ENCODE assay signal across 8 mouse cellular contexts in genomic region chr5:125509541-125509940, GRCm38 (mm10). TPM values are rescaled to one million over a fixed set of nuclear protein-coding genes. Genes with fewer than 3 reads are reported as not detected.
A peak's percentile ranks its signal among the peaks of the same experiment; 100 is the strongest.
DNase-seq lines count a peak whose midpoint lies in the region; ATAC-seq and TF ChIP-seq lines count a peak whose summit lies in the region.

No protein-coding gene starts in this region.

- H3K27me3 ChIP-seq in forebrain, embryonic 11.5 days (ENCODE audit: control insufficient read depth, insufficient read depth, low read length), result no peaks in the 10 kb centered on the region
- no peaks in the 10 kb centered on the region for H3K27me3 ChIP-seq in forebrain, embryonic 13.5 days
- H3K27me3 ChIP-seq in liver, embryonic 13.5 days, result no peaks in the 10 kb centered on the region
- no peaks in the 10 kb centered on the region for H3K27me3 ChIP-seq in spleen, adult 2 months (ENCODE audit: control insufficient read depth, insufficient read depth, low read length)

- no peak for TF ChIP-seq POLR2A in spleen, adult 2 months (IDR thresholded peaks at IDR 0.05; ENCODE audit: low read depth, low read length)

- DNase-seq in forebrain, embryonic 11.5 days (ENCODE audit: low spot score), result peak; percentile 83
- DNase-seq in urinary bladder, postnatal 25 days (ENCODE audit: low spot score), result peak; percentile 27
- no peak for DNase-seq in urinary bladder, adult 18-20 months (ENCODE audit: low spot score in 2 of 2)
- peak; percentile 68 for DNase-seq in embryo, embryonic 9.5 days (ENCODE audit: extremely low spot score)
- DNase-seq in liver, embryonic 13.5 days, result peak; percentile 53
- peak in 1 of 2 experiments; percentile 53 for DNase-seq in spleen, adult 2 months (ENCODE audit: low read depth in 1 of 2, low spot score in 2 of 2)
- no peak for DNase-seq in right cerebral cortex, postnatal 25 days

- peak; percentile 86; the same call in 1 of the 2 replicates for TF ChIP-seq CTCF in spleen, adult 2 months (IDR thresholded peaks at IDR 0.05; ENCODE audit: extremely low read depth, insufficient read depth, insufficient read length, insufficient replicate concordance)

- H3K9ac ChIP-seq in forebrain, embryonic 11.5 days (ENCODE audit: low read length), result no peak overlapping the region
- no peak overlapping the region for H3K9ac ChIP-seq in forebrain, embryonic 13.5 days
- H3K9ac ChIP-seq in liver, embryonic 13.5 days, result no peak overlapping the region

- H3K4me3 ChIP-seq in forebrain, embryonic 11.5 days (ENCODE audit: low read depth, low read length), result no peak overlapping the region
- H3K4me3 ChIP-seq in forebrain, embryonic 13.5 days, result no peak overlapping the region
- H3K4me3 ChIP-seq in liver, embryonic 13.5 days (replicated peaks), result no peak overlapping the region
- no peak overlapping the region for H3K4me3 ChIP-seq in spleen, adult 2 months (ENCODE audit: extremely low read depth, insufficient read depth, insufficient read length)

- no peaks in the 10 kb centered on the region; the same call in 1 of the 2 replicates for H3K36me3 ChIP-seq in forebrain, embryonic 11.5 days (ENCODE audit: control insufficient read depth, insufficient read depth, low read length)
- peaks cover 79% of the 10 kb centered on the region for H3K36me3 ChIP-seq in forebrain, embryonic 13.5 days (ENCODE audit: poor library complexity, severe bottlenecking)
- peaks cover 78% of the 10 kb centered on the region for H3K36me3 ChIP-seq in liver, embryonic 13.5 days
- peaks cover 33% of the 10 kb centered on the region for H3K36me3 ChIP-seq in spleen, adult 2 months (ENCODE audit: control insufficient read depth, insufficient read depth, low read length)

- no peaks in the 10 kb centered on the region for H3K9me3 ChIP-seq in forebrain, embryonic 11.5 days (ENCODE audit: control insufficient read depth, low read length)
- no peaks in the 10 kb centered on the region for H3K9me3 ChIP-seq in forebrain, embryonic 13.5 days (replicated peaks)
- no peaks in the 10 kb centered on the region for H3K9me3 ChIP-seq in liver, embryonic 13.5 days (replicated peaks)

- ATAC-seq in forebrain, embryonic 11.5 days (replicated peaks; ENCODE audit: low FRiP score), result no peak
- ATAC-seq in forebrain, embryonic 13.5 days, result no peak
- ATAC-seq in liver, embryonic 13.5 days (ENCODE audit: low read depth), result 0 out of 2 replicates have a peak, but pooled peaks have one; percentile 19

- WGBS in forebrain, embryonic 11.5 days, result 45% methylated on average over 5 of the region's 5 CpGs
- WGBS in forebrain, embryonic 13.5 days, result 52% methylated on average over 5 of the region's 5 CpGs
- 40% methylated on average over 5 of the region's 5 CpGs for WGBS in liver, embryonic 13.5 days (ENCODE audit: insufficient replicate concordance)
- 55% methylated on average over 5 of the region's 5 CpGs for WGBS in spleen, adult 2 months

- H3K27ac ChIP-seq in forebrain, embryonic 11.5 days (ENCODE audit: low read depth, low read length), result no peak overlapping the region
- H3K27ac ChIP-seq in forebrain, embryonic 13.5 days, result no peak overlapping the region
- no peak overlapping the region for H3K27ac ChIP-seq in liver, embryonic 13.5 days
- H3K27ac ChIP-seq in spleen, adult 2 months (ENCODE audit: insufficient read depth, low read length), result no peak overlapping the region

- no peaks in the 10 kb centered on the region for H3K4me1 ChIP-seq in forebrain, embryonic 11.5 days (replicated peaks; ENCODE audit: control insufficient read depth, insufficient read depth, low read length)
- no peaks in the 10 kb centered on the region for H3K4me1 ChIP-seq in forebrain, embryonic 13.5 days
- H3K4me1 ChIP-seq in liver, embryonic 13.5 days (replicated peaks), result no peaks in the 10 kb centered on the region
- no peaks in the 10 kb centered on the region for H3K4me1 ChIP-seq in spleen, adult 2 months (ENCODE audit: control insufficient read depth, insufficient read depth, insufficient read length)

- H3K4me2 ChIP-seq in forebrain, embryonic 11.5 days (ENCODE audit: low read depth, low read length, severe bottlenecking), result no peak overlapping the region
- no peak overlapping the region for H3K4me2 ChIP-seq in forebrain, embryonic 13.5 days
- H3K4me2 ChIP-seq in liver, embryonic 13.5 days, result no peak overlapping the region

RNA-seq across cellular contexts. Expression of gene Tmem132b, which starts 22.0 kb away (rescaled TPM):
- polyA plus RNA-seq in forebrain, embryonic 11.5 days (2014; fragmentation: Nextera tagmentation; extraction: Ambion mirVana), result 0.67 and 1.0 TPM in 2 replicates
- polyA plus RNA-seq in forebrain, embryonic 13.5 days (2015; fragmentation: Nextera tagmentation; extraction: Ambion mirVana), result 2.1 TPM in 2 replicates
- polyA plus RNA-seq in liver, embryonic 13.5 days (2015; fragmentation: Nextera tagmentation; extraction: Ambion mirVana), result 0.14 TPM in 1 of 2 replicates, not detected in the other
- 0.02 TPM in 1 of 2 replicates, not detected in the other for polyA plus RNA-seq in spleen, adult 2 months (2012; rRNA removed)

RNA-seq across cellular contexts. Expression of gene Aacs, which starts 33.9 kb away (rescaled TPM):
- polyA plus RNA-seq in forebrain, embryonic 11.5 days (2014; fragmentation: Nextera tagmentation; extraction: Ambion mirVana), result 55.4 and 56.6 TPM in 2 replicates
- 53.7 and 54.6 TPM in 2 replicates for polyA plus RNA-seq in forebrain, embryonic 13.5 days (2015; fragmentation: Nextera tagmentation; extraction: Ambion mirVana)
- 17.5 and 17.9 TPM in 2 replicates for polyA plus RNA-seq in liver, embryonic 13.5 days (2015; fragmentation: Nextera tagmentation; extraction: Ambion mirVana)
- polyA plus RNA-seq in spleen, adult 2 months (2012; rRNA removed), result 23.4 and 27.1 TPM in 2 replicates

Comparison
In these comparisons a context has a peak if more than half of its experiments do, and no peak if none do; other contexts are left out.
1. DNase-seq: peak in forebrain, embryonic 11.5 days (single experiment), urinary bladder, postnatal 25 days (single experiment), embryo, embryonic 9.5 days (single experiment) and liver, embryonic 13.5 days (single experiment); none in urinary bladder, adult 18-20 months (0 of 2) and right cerebral cortex, postnatal 25 days (single experiment).